Mouse (Mus musculus) kidney, postnatal 14 days (tissue): ENCODE measurements around the gene Dhx32.
A peak's percentile ranks its signal among the peaks of the same experiment; 100 is the strongest.

ENCODE experiments used
- DNase-seq: peaks from one replicate; pipeline ENCODE4 v3.0.0; 2022; ENCODE audit warnings: mixed read lengths

Dhx32 gene

DNA sequence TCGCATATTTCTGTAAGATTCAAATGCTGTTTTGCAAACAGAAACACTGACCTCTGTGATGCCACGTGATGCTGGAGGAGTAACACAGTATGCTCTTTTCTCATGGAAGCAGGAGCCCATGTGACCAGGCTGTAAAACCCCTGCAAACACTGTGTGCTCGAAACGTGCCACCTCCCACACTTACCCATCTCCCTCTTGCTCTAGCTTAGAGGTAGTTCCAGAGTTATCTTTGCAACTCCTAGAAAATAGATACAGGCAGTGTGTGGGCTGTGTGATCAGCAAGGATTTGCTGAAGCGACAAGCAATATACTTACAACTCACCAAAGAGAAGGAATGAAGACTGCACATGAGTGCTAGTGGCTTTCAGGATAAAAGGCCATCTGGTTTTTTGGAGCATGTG is 14.0 kb downstream of the Dhx32 start:
- DNase-seq, result no peak

- no peak for DNase-seq
Measured at GRCm38 (mm10) chr7:133768027-133768426, 14.5 kb downstream of the Dhx32 start.

DNA sequence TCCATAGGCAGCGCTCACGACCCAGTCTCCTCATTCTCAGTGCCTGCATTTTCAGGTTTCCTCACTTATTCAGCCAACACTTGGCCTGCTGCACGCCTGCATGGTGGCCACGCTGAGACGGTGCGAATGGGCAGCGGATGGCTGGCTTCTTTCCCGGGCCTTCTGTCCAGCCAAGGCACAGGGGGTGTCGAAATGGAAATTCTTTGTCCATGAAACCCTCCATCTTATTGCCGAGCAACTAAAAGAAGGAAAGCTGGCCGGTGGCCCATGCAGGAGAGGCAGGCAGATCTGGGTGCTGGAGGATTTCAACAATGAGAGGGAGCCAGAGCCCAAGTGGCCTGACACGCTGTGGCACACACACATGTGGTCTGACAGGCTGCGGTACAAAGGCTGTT is 16.7 kb downstream of the Dhx32 start:
- DNase-seq, result no peak

DNA sequence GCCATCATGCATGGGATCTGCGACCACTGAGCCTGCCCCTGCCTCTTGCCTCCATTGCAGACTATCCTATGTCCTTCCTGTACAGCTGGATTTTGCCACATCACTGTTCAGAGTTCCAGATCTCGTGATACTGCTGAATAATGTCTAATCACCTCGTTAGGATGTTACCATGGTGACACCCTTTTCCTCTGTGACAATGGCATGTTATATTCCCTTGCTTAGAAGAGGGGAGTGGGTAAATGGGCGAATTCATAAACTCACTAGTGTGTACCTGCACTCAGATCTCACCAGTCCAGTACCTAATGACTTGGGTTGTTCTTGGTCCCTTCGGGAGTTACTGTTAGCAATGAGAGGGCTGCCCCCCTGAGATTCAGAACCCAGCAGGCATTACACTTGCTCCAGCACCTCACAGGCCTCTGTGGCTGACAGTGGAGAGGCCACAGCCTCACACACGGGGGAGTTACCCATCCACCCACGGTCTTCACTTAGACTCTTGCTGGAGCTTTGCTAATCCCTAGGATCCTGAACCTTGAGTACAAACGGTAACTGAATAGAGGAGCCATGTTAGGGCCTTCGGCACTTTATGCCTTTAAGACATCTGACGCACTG is 17.2 kb downstream of the Dhx32 start:
- DNase-seq, result no peak

GRCm38 (mm10) chr7:133764425-133764824 is 18.1 kb downstream of the Dhx32 start:
- no peak for DNase-seq

- DNase-seq, result no peak
Measured at GRCm38 (mm10) chr7:133762696-133763095, 19.8 kb downstream of the Dhx32 start.

GRCm38 (mm10) chr7:133759611-133760353 is 22.7 kb downstream of the Dhx32 start:
- DNase-seq, result peak; percentile 22

DNA sequence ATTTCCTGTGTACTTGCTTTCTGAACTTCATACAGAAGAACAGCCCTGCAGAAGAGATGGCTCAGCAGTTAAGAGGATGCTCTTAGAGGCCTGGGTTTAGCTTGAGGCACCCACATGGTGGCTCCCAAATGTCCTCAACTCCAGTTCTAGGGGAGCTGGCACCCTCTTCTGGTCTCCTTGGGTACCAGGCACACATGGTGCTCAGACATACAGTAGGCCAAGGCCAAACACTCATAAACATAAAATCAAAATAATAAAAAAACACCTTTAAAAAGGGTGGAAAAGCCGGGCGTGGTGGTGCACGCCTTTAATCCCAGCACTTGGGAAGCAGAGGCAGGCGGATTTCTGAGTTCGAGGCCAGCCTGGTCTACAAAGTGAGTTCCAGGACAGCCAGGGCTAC is 23.8 kb downstream of the Dhx32 start:
- no peak for DNase-seq

- no peak for DNase-seq
Measured at GRCm38 (mm10) chr7:133757961-133758455, 24.5 kb downstream of the Dhx32 start.

GRCm38 (mm10) chr7:133751163-133751562 is 31.4 kb downstream of the Dhx32 start:
- no peak for DNase-seq

DNA sequence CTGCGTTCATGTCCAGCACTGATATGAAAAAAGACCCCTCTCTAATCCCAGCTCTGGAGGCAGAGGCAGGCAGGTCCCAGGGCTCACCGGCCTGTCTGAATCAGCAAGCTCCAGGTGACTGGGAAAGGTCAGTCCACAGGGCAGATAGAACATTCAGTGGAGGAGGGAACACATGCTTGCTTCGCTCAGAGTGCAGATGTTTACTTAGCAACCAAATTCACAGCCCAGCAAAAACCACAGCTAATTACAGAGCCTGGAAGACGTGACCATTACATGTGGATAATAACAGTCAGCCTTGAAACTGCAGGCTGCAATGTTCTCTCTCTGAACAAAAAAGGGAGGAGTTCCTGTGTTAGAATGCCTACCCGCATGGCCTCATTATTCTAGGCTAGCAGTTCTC is 31.9 kb downstream of the Dhx32 start:
- DNase-seq, result peak; percentile 21

DNA sequence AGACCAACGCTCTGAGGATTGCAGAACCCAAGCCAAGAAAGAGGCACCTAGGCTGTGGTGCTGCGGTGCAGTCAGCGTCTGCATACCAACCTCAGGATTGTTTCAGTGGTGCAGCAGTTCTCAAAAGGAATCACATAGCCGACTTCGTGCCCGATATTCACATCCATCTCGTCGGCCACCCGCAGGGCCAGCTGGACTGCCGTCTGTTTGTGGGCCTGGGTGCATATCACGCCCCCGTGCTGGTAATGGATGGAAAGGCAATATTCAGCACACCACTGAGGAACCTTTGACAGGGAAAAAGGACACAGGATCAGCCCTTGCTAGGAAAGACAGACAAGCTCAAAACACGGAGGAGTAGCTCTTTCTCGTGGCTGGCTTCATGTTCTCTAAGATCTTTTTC is 33.8 kb downstream of the Dhx32 start:
- no peak for DNase-seq

GRCm38 (mm10) chr7:133747372-133747771 is 35.2 kb downstream of the Dhx32 start:
- no peak for DNase-seq

DNA sequence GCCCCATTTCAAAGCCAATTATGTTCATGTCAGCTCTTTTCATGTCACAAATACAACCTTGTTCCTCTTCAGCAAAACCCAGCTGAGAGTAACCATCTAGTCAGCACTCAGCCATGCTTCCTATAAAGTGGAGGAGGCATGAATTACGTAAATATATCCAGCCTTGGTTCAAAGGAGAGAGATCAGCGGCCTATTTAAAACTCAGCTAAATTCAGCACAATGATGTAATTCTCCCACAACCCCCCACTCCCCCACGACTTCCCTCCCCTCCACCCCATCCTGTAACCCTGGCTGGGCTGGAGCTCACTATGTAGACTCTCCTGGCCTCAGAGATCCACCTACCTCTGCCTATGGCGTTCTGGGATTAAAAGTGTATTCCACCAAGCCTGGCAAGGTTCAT is 37.8 kb downstream of the Dhx32 start:
- no peak for DNase-seq

GRCm38 (mm10) chr7:133744209-133744608 is 38.3 kb downstream of the Dhx32 start:
- DNase-seq, result no peak

GRCm38 (mm10) chr7:133743611-133744010 is 38.9 kb downstream of the Dhx32 start:
- DNase-seq, result no peak

GRCm38 (mm10) chr7:133742530-133743325 is 39.8 kb downstream of the Dhx32 start:
- DNase-seq, result no peak

- no peak for DNase-seq
Measured at GRCm38 (mm10) chr7:133740558-133740957, 42.0 kb downstream of the Dhx32 start.

- no peak for DNase-seq
Measured at GRCm38 (mm10) chr7:133731971-133732645, 50.4 kb downstream of the Dhx32 start.

- DNase-seq, result no peak
Measured at GRCm38 (mm10) chr7:133730324-133731191, 52.0 kb downstream of the Dhx32 start.

DNA sequence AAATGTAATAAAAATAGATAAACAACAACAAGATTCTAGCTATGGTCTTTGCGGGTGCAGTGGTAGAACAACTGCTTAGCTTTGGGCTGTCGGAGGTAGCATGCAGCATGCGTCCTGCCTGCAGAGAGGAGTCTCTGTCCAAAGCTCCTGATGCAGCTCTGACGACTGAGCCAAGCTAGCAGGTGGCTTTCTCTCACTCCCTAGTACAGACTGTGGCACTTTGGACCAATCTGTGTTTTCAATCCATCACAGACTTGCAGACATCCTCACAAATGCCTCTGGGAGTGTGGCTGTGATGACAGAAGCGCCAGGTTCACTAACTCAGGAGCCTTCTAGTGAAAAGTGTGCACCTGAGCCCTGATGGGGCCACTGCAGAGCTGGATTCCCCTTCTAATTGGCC is 53.2 kb downstream of the Dhx32 start:
- no peak for DNase-seq

- no peak for DNase-seq
Measured at GRCm38 (mm10) chr7:133727027-133727426, 55.5 kb downstream of the Dhx32 start.
